Mouse (Mus musculus) ES-E14 (cell line): Measurements from ENCODE around the gene Tial1.

Experiments used
- CHD2 ChIP-seq: IDR thresholded peaks from 2 replicates; pipeline ENCODE4 v1.6.1; 2014; ENCODE audit warnings: mild to moderate bottlenecking, low read depth, low read length, inconsistent platforms
- HCFC1 ChIP-seq: IDR thresholded peaks from 2 replicates; pipeline ENCODE4 v1.6.1; 2012; ENCODE audit warnings: low read length, inconsistent platforms, borderline replicate concordance; ENCODE audit not compliant: insufficient read depth
- MAFK ChIP-seq: IDR thresholded peaks from 2 replicates; pipeline ENCODE4 v1.6.1; 2014; ENCODE audit warnings: mild to moderate bottlenecking, low read depth, low read length, inconsistent platforms; ENCODE audit not compliant: insufficient read depth
- ZC3H11A ChIP-seq: IDR thresholded peaks from 2 replicates; pipeline ENCODE4 v1.6.1; 2012; ENCODE audit warnings: low read depth, mild to moderate bottlenecking, inconsistent platforms, low read length, borderline replicate concordance
- ZNF384 ChIP-seq: IDR thresholded peaks from 2 replicates; pipeline ENCODE4 v1.6.1; 2012; ENCODE audit warnings: low read depth, low read length, inconsistent platforms

- TF ChIP-seq MAFK (no peak), CHD2 (no peak), ZNF384 (no peak), ZC3H11A (no peak), HCFC1 (no peak)
These were observed 28.3 kb downstream of the Tial1 start for GRCm38 (mm10) chr7:128433213-128433612.
